Mouse (Mus musculus): ENCODE data around the gene Man1a.
A peak's percentile ranks its signal among the peaks of the same experiment; 100 is the strongest.

- no peak for TF ChIP-seq POLR2A (IDR thresholded peaks at IDR 0.05; ENCODE audit: insufficient read depth, low read depth, low read length)
- TF ChIP-seq CTCF (IDR thresholded peaks at IDR 0.05): peak; percentile 64
Observed at GRCm38 (mm10) chr10:54077005-54077404, 596 bp upstream of the Man1a start.

All from heart, adult 2 months (tissue).